Mouse (Mus musculus) stomach, postnatal 0 days (tissue): ENCODE results near the gene 6330409D20Rik. TPM values are rescaled to one million over a fixed set of nuclear protein-coding genes. Genes with fewer than 3 reads are reported as not detected.

Experiments used
- ATAC-seq: fragments of 200-750 bp; cut with Nextera tagmentation; 2 replicates; pipeline ENCODE4 v1.8.0; 2017; ENCODE audit not compliant: low FRiP score, low TSS enrichment
- DNase-seq: peaks from one replicate; pipeline ENCODE4 v3.0.0-alpha.2; 2016; ENCODE audit warnings: low spot score
- H3K27ac ChIP-seq: fragments of 300-500 bp; sonication (generic); replicated peaks from 2 replicates; pipeline ENCODE4 v1.5.1; 2014; ENCODE audit warnings: mild to moderate bottlenecking, control low read depth
- H3K27me3 ChIP-seq: fragments of 300-500 bp; sonication (generic); 2 replicates; pipeline ENCODE4 v1.6.1; 2014; ENCODE audit warnings: low read length; ENCODE audit not compliant: control insufficient read depth, insufficient read depth
- H3K36me3 ChIP-seq: fragments of 300-500 bp; sonication (generic); 2 replicates; pipeline ENCODE4 v1.6.1; 2014; ENCODE audit warnings: low read length, mixed read lengths; ENCODE audit not compliant: control insufficient read depth, insufficient read depth
- H3K4me1 ChIP-seq: fragments of 300-500 bp; sonication (generic); replicated peaks from 2 replicates; pipeline ENCODE4 v1.6.1; 2014; ENCODE audit warnings: antibody characterized with exemption; ENCODE audit not compliant: control insufficient read depth, insufficient read depth
- H3K4me2 ChIP-seq: fragments of 300-500 bp; sonication (generic); replicated peaks from 2 replicates; pipeline ENCODE4 v1.6.1; 2014; ENCODE audit warnings: low read depth, mild to moderate bottlenecking, control low read depth, moderate library complexity
- H3K4me3 ChIP-seq: fragments of 300-500 bp; sonication (generic); 2 replicates; pipeline ENCODE4 v1.5.1; 2014; ENCODE audit warnings: low read depth, low read length, control low read depth
- H3K9ac ChIP-seq: fragments of 300-500 bp; sonication (generic); 2 replicates; pipeline ENCODE4 v1.6.1; 2014; ENCODE audit warnings: mild to moderate bottlenecking, low read length, control low read depth, mixed read lengths
- H3K9me3 ChIP-seq: fragments of 300-500 bp; sonication (generic); 2 replicates; pipeline ENCODE4 v1.6.1; 2016; ENCODE audit warnings: low read length; ENCODE audit not compliant: control insufficient read depth
- CTCF ChIP-seq: IDR thresholded peaks from 2 replicates; pipeline ENCODE4 v1.5.1; 2016; ENCODE audit warnings: antibody characterized with exemption, low read depth, mild to moderate bottlenecking, moderate library complexity
- EP300 ChIP-seq: optimal IDR thresholded peaks from 2 replicates; pipeline ENCODE3; 2016; ENCODE audit warnings: antibody characterized with exemption
- WGBS: fragments of 180-500 bp; shearing (Covaris S2); extraction: QIAGEN DNeasy Blood & Tissue Kit; methylation state at CpG from one replicate; pipeline ENCODE4 v1.1.7; 2014; 5-methylcytosine and 5-hydroxymethylcytosine counted together
- polyA plus RNA-seq: library from polyadenylated mRNA; unstranded; fragments of >200 nt; fragmentation: Nextera tagmentation; extraction: Ambion mirVana; gene quantifications from 2 replicates; pipeline ENCODE4 v1.2.1, GENCODE M21; 2015

6330409D20Rik gene
- polyA plus RNA-seq, 1 experiment from 2014 or later = not detected

- ATAC-seq = no peak
- peaks cover 7% of the 10 kb centered on the region; the same call in 1 of the 2 replicates for H3K36me3 ChIP-seq
- no peak for DNase-seq
- no peaks in the 10 kb centered on the region for H3K9me3 ChIP-seq
- 89% methylated on average over 14 of the region's 14 CpGs for WGBS
- H3K27me3 ChIP-seq = no peaks in the 10 kb centered on the region
- TF ChIP-seq EP300 (no peak), CTCF (no peak)
- no peak overlapping the region for H3K27ac ChIP-seq
- H3K4me3 ChIP-seq = no peak overlapping the region
- no peak overlapping the region for H3K9ac ChIP-seq
- H3K4me2 ChIP-seq = no peak overlapping the region
- no peaks in the 10 kb centered on the region for H3K4me1 ChIP-seq
These were observed 20.5 kb upstream of the 6330409D20Rik start for GRCm38 (mm10) chr2:32761361-32761760.

DNA sequence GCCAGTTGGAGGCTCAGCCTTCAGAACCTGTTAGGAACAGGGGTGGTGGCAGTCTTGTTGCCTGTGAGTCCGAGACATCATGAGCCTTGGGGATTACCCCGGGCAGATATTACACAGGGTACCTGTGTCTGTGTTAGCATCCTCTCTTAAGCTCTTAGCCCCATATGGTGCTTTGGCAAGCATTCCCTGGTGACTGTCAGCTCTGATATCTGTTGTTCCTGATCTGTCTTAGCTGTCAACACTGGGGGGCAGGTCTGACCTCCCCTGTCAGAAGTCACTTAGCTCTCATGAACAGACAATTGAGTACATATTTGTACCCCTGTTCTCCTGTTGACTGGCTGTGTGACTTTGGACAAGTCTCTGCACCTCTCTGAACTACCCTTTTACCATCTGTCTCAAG is 18.2 kb upstream of the 6330409D20Rik start:
- Histone ChIP-seq H3K4me1 (no peaks in the 10 kb centered on the region), H3K36me3 (peaks cover 7% of the 10 kb centered on the region; the same call in 1 of the 2 replicates), H3K4me2 (no peak overlapping the region), H3K9ac (0 out of 2 replicates have a peak overlapping the region, but pooled peaks have one; percentile 1), H3K9me3 (no peaks in the 10 kb centered on the region), H3K27ac (no peak overlapping the region), H3K27me3 (no peaks in the 10 kb centered on the region), H3K4me3 (no peak overlapping the region)
- no peak for TF ChIP-seq EP300
- TF ChIP-seq CTCF = no peak
- DNase-seq = no peak
- no peak for ATAC-seq
- WGBS = 97% methylated on average over 2 of the region's 2 CpGs

GRCm38 (mm10) chr2:32758503-32758902 is 17.7 kb upstream of the 6330409D20Rik start:
- 59% methylated on average over 8 of the region's 8 CpGs for WGBS
- DNase-seq = no peak
- H3K4me1 ChIP-seq = no peaks in the 10 kb centered on the region
- H3K27me3 ChIP-seq = no peaks in the 10 kb centered on the region
- no peak overlapping the region for H3K4me3 ChIP-seq
- H3K9ac ChIP-seq = 0 out of 2 replicates have a peak overlapping the region, but pooled peaks have one; percentile 1
- no peaks in the 10 kb centered on the region for H3K9me3 ChIP-seq
- ATAC-seq = no peak
- no peak overlapping the region for H3K4me2 ChIP-seq
- H3K36me3 ChIP-seq = peaks cover 8% of the 10 kb centered on the region; the same call in 1 of the 2 replicates
- no peak overlapping the region for H3K27ac ChIP-seq
- TF ChIP-seq CTCF = no peak
- TF ChIP-seq EP300 = no peak

DNA sequence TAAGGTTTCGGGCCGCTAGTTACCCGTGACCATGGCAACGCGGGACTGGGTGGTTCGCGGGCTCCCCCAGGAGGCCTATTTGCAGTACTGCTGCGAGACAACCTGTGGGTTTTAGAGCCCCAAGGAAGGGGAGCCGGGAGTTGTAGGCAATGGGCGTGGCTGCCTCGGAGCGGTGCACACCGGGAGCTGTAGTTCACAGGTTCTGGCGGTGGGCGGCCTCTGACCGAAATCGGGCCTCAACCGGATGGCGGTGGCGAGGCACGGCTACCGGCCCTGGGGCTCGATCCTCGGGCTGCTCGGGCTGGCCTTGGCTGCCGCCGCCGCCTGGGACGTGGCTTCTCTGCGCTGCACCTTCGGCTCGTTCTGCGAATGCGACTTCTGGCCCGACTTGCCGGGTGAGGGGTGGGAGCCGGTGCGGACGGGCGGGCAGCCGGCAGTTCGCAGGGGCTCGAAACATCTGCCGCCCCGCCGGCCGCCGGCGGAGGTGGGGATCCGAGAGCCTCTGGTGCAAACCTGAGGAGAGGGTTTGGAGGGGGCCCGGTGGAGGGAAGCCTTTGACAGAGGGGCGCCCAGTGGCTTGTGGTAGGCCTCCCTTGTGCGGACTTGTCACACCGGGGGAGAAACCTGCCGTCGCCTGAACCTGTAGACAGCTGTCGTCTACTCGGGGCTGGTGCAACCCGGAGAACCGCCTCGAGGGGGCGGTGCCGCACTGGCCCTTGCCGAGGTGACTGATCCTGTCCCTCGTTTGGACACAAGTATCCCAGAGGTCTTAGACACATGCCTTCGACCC is 16.4 kb upstream of the 6330409D20Rik start, which contains the start of gene Tor2a:
Tor2a (plus strand) TSS at position 179 of the 790 bp plus-strand sequence.
- H3K27ac ChIP-seq = peak within 1 kb of the TSS; percentile 95
- ATAC-seq = peak; percentile 95

DNA sequence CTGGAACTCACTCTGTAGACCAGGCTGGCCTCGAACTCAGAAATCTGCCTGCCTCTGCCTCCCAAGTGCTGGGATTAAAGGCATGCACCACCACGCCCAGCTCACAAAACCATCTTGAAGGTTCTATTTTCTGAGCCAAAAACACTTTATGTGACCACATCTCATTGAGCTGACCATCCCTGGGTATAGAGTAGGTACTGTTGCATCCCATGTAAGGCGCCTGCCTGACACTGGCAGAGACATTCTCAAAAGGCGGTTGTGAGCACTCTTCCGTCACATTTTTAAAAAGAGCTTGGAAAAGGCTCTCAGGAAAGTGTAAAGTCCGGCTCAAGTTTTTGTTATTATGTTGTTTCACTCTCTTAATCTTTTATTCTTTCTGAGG is 15.8 kb upstream of the 6330409D20Rik start:
- DNase-seq = no peak
- peak overlapping the region; percentile 69; the same call in 1 of the 2 replicates for H3K4me2 ChIP-seq
- no peak overlapping the region for H3K9ac ChIP-seq
- TF ChIP-seq CTCF (no peak), EP300 (no peak)
- H3K9me3 ChIP-seq = no peaks in the 10 kb centered on the region
- peak; percentile 8; the same call in 1 of the 2 replicates for ATAC-seq
- no peak overlapping the region for H3K4me3 ChIP-seq
- no peak overlapping the region for H3K27ac ChIP-seq
- WGBS = 29% methylated on average over 6 of the region's 6 CpGs
- H3K4me1 ChIP-seq = no peaks in the 10 kb centered on the region
- no peaks in the 10 kb centered on the region for H3K27me3 ChIP-seq
- peaks cover 12% of the 10 kb centered on the region for H3K36me3 ChIP-seq

More for the DNA sequence above, 16.4 kb upstream of the 6330409D20Rik start, which contains the start of gene Tor2a:
- WGBS = under 1% methylated on average over 65 of the region's 66 CpGs
- Histone ChIP-seq H3K36me3 (peaks cover 12% of the 10 kb centered on the region), H3K4me2 (peak within 1 kb of the TSS; percentile 69), H3K4me1 (no peaks in the 10 kb centered on the region), H3K27me3 (no peaks in the 10 kb centered on the region), H3K4me3 (peak within 1 kb of the TSS; percentile 76), H3K9me3 (no peaks in the 10 kb centered on the region), H3K9ac (peak within 1 kb of the TSS; percentile 85)
- TF ChIP-seq CTCF (peak; percentile 96), EP300 (no peak)
- peak; percentile 98 for DNase-seq

DNA sequence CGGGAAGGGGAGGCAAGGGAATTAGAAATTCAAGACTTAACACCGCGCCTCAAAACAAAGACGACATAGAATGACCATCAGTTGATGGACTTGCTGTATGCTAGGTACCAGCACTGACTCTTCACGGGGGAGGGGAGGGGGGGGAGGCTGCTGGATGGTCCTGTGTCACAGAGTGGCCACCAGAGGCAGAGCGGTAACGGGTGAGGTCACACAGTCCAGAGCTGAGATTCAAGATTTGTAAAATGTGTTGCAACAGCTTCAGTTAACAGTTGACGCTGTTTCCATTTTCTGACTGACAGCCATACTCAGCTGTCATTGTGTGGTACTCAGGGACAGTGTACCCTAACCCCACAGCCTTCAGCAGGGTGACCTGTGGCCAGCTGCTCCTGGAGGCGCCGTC is 11.4 kb upstream of the 6330409D20Rik start:
- no peaks in the 10 kb centered on the region for H3K9me3 ChIP-seq
- peaks cover 5% of the 10 kb centered on the region; the same call in 1 of the 2 replicates for H3K36me3 ChIP-seq
- ATAC-seq (0 out of 2 replicates have a peak, but pooled peaks have one; percentile 20), DNase-seq (peak; percentile 69)
- no peaks in the 10 kb centered on the region for H3K27me3 ChIP-seq
- H3K27ac ChIP-seq = no peak overlapping the region
- no peaks in the 10 kb centered on the region for H3K4me1 ChIP-seq
- WGBS = 67% methylated on average over 10 of the region's 10 CpGs
- H3K9ac ChIP-seq = no peak overlapping the region
- TF ChIP-seq EP300 (no peak), CTCF (peak; percentile 54)
- H3K4me3 ChIP-seq = no peak overlapping the region
- peak overlapping the region; percentile 58; the same call in 1 of the 2 replicates for H3K4me2 ChIP-seq
